Comparison of ENCODE assay signal across 10 mouse cellular contexts in genomic region chr10:120418211-120418610, GRCm38 (mm10). TPM values are rescaled to one million over a fixed set of nuclear protein-coding genes. Genes with fewer than 3 reads are reported as not detected.
DNase-seq lines count a peak whose midpoint lies in the region; ATAC-seq and TF ChIP-seq lines count a peak whose summit lies in the region.
"Had no signal": no experiment of that assay in that cellular context is flagged by ENCODE, and none has a peak within 500 bp of the region (broad histone marks: within the 10 kb centered on the region; RNA-seq: fewer than 3 reads in every experiment).

No protein-coding gene starts in this region.

- no peak for TF ChIP-seq POLR2A in limb, embryonic 14.5 days (IDR thresholded peaks at IDR 0.05; ENCODE audit: borderline replicate concordance, extremely low read depth, insufficient read depth, insufficient read length)

- no peak for ATAC-seq in forebrain, embryonic 11.5 days (replicated peaks; ENCODE audit: low FRiP score)
- no peak for ATAC-seq in forebrain, postnatal 0 days
- ATAC-seq in lung, embryonic 16.5 days (ENCODE audit: low read depth), result no peak
- no peak; the same call in 1 of the 2 replicates for ATAC-seq in limb, embryonic 14.5 days (ENCODE audit: low FRiP score, low read depth)
- ATAC-seq in stomach, embryonic 15.5 days (ENCODE audit: insufficient read depth, low FRiP score, low read depth), result no peak
- ATAC-seq: lung, postnatal 0 days had no signal

- no peaks in the 10 kb centered on the region for H3K27me3 ChIP-seq in forebrain, embryonic 11.5 days (ENCODE audit: control insufficient read depth, insufficient read depth, low read length)
- peaks cover 25% of the 10 kb centered on the region; the same call in 1 of the 2 replicates for H3K27me3 ChIP-seq in forebrain, postnatal 0 days (ENCODE audit: insufficient read depth, low read length)
- no peaks in the 10 kb centered on the region for H3K27me3 ChIP-seq in lung, embryonic 16.5 days (ENCODE audit: control insufficient read depth, insufficient read depth, low read depth, low read length)
- H3K27me3 ChIP-seq in limb, embryonic 14.5 days (ENCODE audit: control insufficient read depth, insufficient read depth, low read length), result no peaks in the 10 kb centered on the region
- no peaks in the 10 kb centered on the region for H3K27me3 ChIP-seq in stomach, embryonic 15.5 days (replicated peaks)

- WGBS in forebrain, embryonic 11.5 days, result 57% methylated on average over 7 of the region's 7 CpGs
- 61% methylated on average over 7 of the region's 7 CpGs for WGBS in forebrain, postnatal 0 days
- WGBS in lung, embryonic 16.5 days, result 47% methylated on average over 7 of the region's 7 CpGs
- WGBS in limb, embryonic 14.5 days, result 8% methylated on average over 7 of the region's 7 CpGs
- WGBS in stomach, embryonic 15.5 days, result 37% methylated on average over 7 of the region's 7 CpGs

- no peak overlapping the region for H3K4me3 ChIP-seq in forebrain, embryonic 11.5 days (ENCODE audit: low read depth, low read length)
- no peak overlapping the region for H3K4me3 ChIP-seq in forebrain, postnatal 0 days (ENCODE audit: low read depth, low read length)
- no peak overlapping the region for H3K4me3 ChIP-seq in lung, embryonic 16.5 days (ENCODE audit: low read length)
- H3K4me3 ChIP-seq in limb, embryonic 14.5 days (replicated peaks; ENCODE audit: low read length), result no peak overlapping the region
- H3K4me3 ChIP-seq in stomach, embryonic 15.5 days (replicated peaks), result no peak overlapping the region

- H3K36me3 ChIP-seq in forebrain, embryonic 11.5 days (ENCODE audit: control insufficient read depth, insufficient read depth, low read length), result peaks cover 6% of the 10 kb centered on the region
- H3K36me3 ChIP-seq in forebrain, postnatal 0 days (ENCODE audit: insufficient read depth), result no peaks in the 10 kb centered on the region
- no peaks in the 10 kb centered on the region for H3K36me3 ChIP-seq in lung, embryonic 16.5 days (ENCODE audit: control insufficient read depth, insufficient read depth, low read length)
- H3K36me3 ChIP-seq in limb, embryonic 14.5 days (ENCODE audit: control insufficient read depth, insufficient read depth, low read length), result peaks cover 27% of the 10 kb centered on the region; the same call in 1 of the 2 replicates
- no peaks in the 10 kb centered on the region for H3K36me3 ChIP-seq in stomach, embryonic 15.5 days

- H3K9me3 ChIP-seq in forebrain, embryonic 11.5 days (ENCODE audit: control insufficient read depth, low read length), result no peaks in the 10 kb centered on the region
- H3K9me3 ChIP-seq in forebrain, postnatal 0 days (ENCODE audit: low read length), result no peaks in the 10 kb centered on the region
- H3K9me3 ChIP-seq in lung, embryonic 16.5 days (ENCODE audit: control insufficient read depth, low read length), result no peaks in the 10 kb centered on the region
- H3K9me3 ChIP-seq in limb, embryonic 14.5 days (ENCODE audit: control insufficient read depth, low read length), result no peaks in the 10 kb centered on the region
- H3K9me3 ChIP-seq in stomach, embryonic 15.5 days, result no peaks in the 10 kb centered on the region

- no peak for DNase-seq in forebrain, embryonic 11.5 days (ENCODE audit: low spot score)
- no peak for DNase-seq in forebrain, postnatal 0 days
- no peak for DNase-seq in lung, postnatal 14 days
- DNase-seq in limb, embryonic 14.5 days (ENCODE audit: low spot score), result no peak
- no peak for DNase-seq in right cerebral cortex, adult 18-20 months
- no peak for DNase-seq in layer of hippocampus, adult 11-12 months (ENCODE audit: low spot score)
- DNase-seq: cerebellum, adult 18-20 months had no signal

- peak overlapping the region; percentile 38; the same call in 1 of the 2 replicates for H3K9ac ChIP-seq in forebrain, embryonic 11.5 days (ENCODE audit: low read length)
- no peak overlapping the region for H3K9ac ChIP-seq in forebrain, postnatal 0 days
- 0 out of 2 replicates have a peak overlapping the region, but pooled peaks have one; percentile 40 for H3K9ac ChIP-seq in lung, embryonic 16.5 days (ENCODE audit: low read length)
- no peak overlapping the region for H3K9ac ChIP-seq in limb, embryonic 14.5 days (ENCODE audit: low read depth, low read length, severe bottlenecking)
- H3K9ac ChIP-seq in stomach, embryonic 15.5 days, result no peak overlapping the region

- peak overlapping the region; percentile 93 for H3K27ac ChIP-seq in forebrain, embryonic 11.5 days (ENCODE audit: low read depth, low read length)
- no peak overlapping the region for H3K27ac ChIP-seq in forebrain, postnatal 0 days (ENCODE audit: low read depth, low read length)
- peak overlapping the region; percentile 79 for H3K27ac ChIP-seq in lung, embryonic 16.5 days (ENCODE audit: low read length)
- H3K27ac ChIP-seq in limb, embryonic 14.5 days (replicated peaks; ENCODE audit: low read depth, low read length), result peak overlapping the region; percentile 52; the same call in 1 of the 2 replicates
- H3K27ac ChIP-seq in stomach, embryonic 15.5 days, result peak overlapping the region; percentile 71

- no peak for TF ChIP-seq CTCF in forebrain, postnatal 0 days (IDR thresholded peaks at IDR 0.05; ENCODE audit: low read depth)

- peak overlapping the region; percentile 41; the same call in 1 of the 2 replicates for H3K4me2 ChIP-seq in forebrain, embryonic 11.5 days (ENCODE audit: low read depth, low read length, severe bottlenecking)
- no peak overlapping the region for H3K4me2 ChIP-seq in forebrain, postnatal 0 days (ENCODE audit: low read depth)
- no peak overlapping the region; the same call in 1 of the 2 replicates for H3K4me2 ChIP-seq in lung, embryonic 16.5 days (ENCODE audit: low read depth, low read length)
- 0 out of 2 replicates have a peak overlapping the region, but pooled peaks have one; percentile 16 for H3K4me2 ChIP-seq in limb, embryonic 14.5 days (replicated peaks; ENCODE audit: low read depth, low read length, severe bottlenecking)
- peak overlapping the region; percentile 29; the same call in 1 of the 2 replicates for H3K4me2 ChIP-seq in stomach, embryonic 15.5 days

- H3K4me1 ChIP-seq in forebrain, embryonic 11.5 days (replicated peaks; ENCODE audit: control insufficient read depth, insufficient read depth, low read length), result peaks cover 44% of the 10 kb centered on the region
- 0 out of 2 replicates have a peak, but pooled peaks cover 4% of the 10 kb centered on the region for H3K4me1 ChIP-seq in forebrain, postnatal 0 days (ENCODE audit: insufficient read depth)
- H3K4me1 ChIP-seq in lung, embryonic 16.5 days (replicated peaks; ENCODE audit: control insufficient read depth, insufficient read depth, low read length), result peaks cover 35% of the 10 kb centered on the region
- peaks cover 66% of the 10 kb centered on the region for H3K4me1 ChIP-seq in limb, embryonic 14.5 days (ENCODE audit: control insufficient read depth, insufficient read depth, low read length)
- peaks cover 36% of the 10 kb centered on the region for H3K4me1 ChIP-seq in stomach, embryonic 15.5 days

RNA-seq across cellular contexts. Expression of gene Hmga2, which starts 58.1 kb away (rescaled TPM):
- 84.3 and 91.9 TPM in 2 replicates for polyA plus RNA-seq in forebrain, embryonic 11.5 days (2014; fragmentation: Nextera tagmentation; extraction: Ambion mirVana)
- total RNA-seq in forebrain, postnatal 0 days (2014; rRNA removed), result 0.15 and 0.52 TPM in 2 replicates
- 0.13 and 0.24 TPM in 2 replicates for polyA plus RNA-seq in forebrain, postnatal 0 days (2015; fragmentation: Nextera tagmentation; extraction: Ambion mirVana)
- polyA plus RNA-seq in lung, embryonic 16.5 days (2015; fragmentation: Nextera tagmentation; extraction: Ambion mirVana), result 5.5 and 6.1 TPM in 2 replicates
- 75.5 and 90.3 TPM in 2 replicates for polyA plus RNA-seq in limb, embryonic 14.5 days (2012; rRNA removed)
- polyA plus RNA-seq in limb, embryonic 14.5 days (2014; fragmentation: Nextera tagmentation; extraction: Ambion mirVana), result 32.0 and 38.9 TPM in 2 replicates
- 29.3 TPM in 2 replicates for polyA plus RNA-seq in stomach, embryonic 15.5 days (2015; fragmentation: Nextera tagmentation; extraction: Ambion mirVana)

Comparison
In these comparisons a context has a peak if more than half of its experiments do, and no peak if none do; other contexts are left out.
1. H3K4me2 ChIP-seq: peak in forebrain, embryonic 11.5 days (single experiment), limb, embryonic 14.5 days (single experiment) and stomach, embryonic 15.5 days (single experiment); none in forebrain, postnatal 0 days (single experiment) and lung, embryonic 16.5 days (single experiment).
2. H3K9ac ChIP-seq: peak in forebrain, embryonic 11.5 days (single experiment) and lung, embryonic 16.5 days (single experiment); none in forebrain, postnatal 0 days (single experiment), limb, embryonic 14.5 days (single experiment) and stomach, embryonic 15.5 days (single experiment).